Mouse (Mus musculus) frontal cortex, postnatal 25 days (tissue): ENCODE results near the gene Ubac1.

ENCODE experiments used
- DNase-seq, 2 experiments: peaks; one replicate each; pipeline ENCODE4 v3.0.0; 2022; ENCODE audit warnings: low spot score in 2 of 2

The Ubac1 gene

GRCm38 (mm10) chr2:26021561-26022257, at the start of gene Ubac1:
TSS of gene Ubac1 (minus strand) at chr2:26021747.
- DNase-seq = peak; percentile 72 to 79

- no peak for DNase-seq
These were observed 47.0 kb upstream of the Ubac1 start for GRCm38 (mm10) chr2:26068592-26068991.

- DNase-seq = no peak
These were observed 46.6 kb upstream of the Ubac1 start for GRCm38 (mm10) chr2:26068175-26068574.

GRCm38 (mm10) chr2:26066527-26066926, 45.0 kb upstream of the Ubac1 start:
- DNase-seq = peak; percentile 61 to 75

GRCm38 (mm10) chr2:26062742-26063427, 41.3 kb upstream of the Ubac1 start:
- DNase-seq = no peak

- no peak for DNase-seq
These were observed 40.7 kb upstream of the Ubac1 start for GRCm38 (mm10) chr2:26062241-26062640.

GRCm38 (mm10) chr2:26061018-26061666, 39.6 kb upstream of the Ubac1 start:
- no peak for DNase-seq

- no peak for DNase-seq
These were observed 35.5 kb upstream of the Ubac1 start for GRCm38 (mm10) chr2:26057053-26057452.

GRCm38 (mm10) chr2:26056226-26056625, 34.7 kb upstream of the Ubac1 start:
- no peak for DNase-seq

- no peak for DNase-seq
These were observed 34.2 kb upstream of the Ubac1 start for GRCm38 (mm10) chr2:26055747-26056102.

GRCm38 (mm10) chr2:26055046-26055746, 33.6 kb upstream of the Ubac1 start:
- peak in 1 of 2 experiments; percentile 44 for DNase-seq

- DNase-seq = no peak
These were observed 31.3 kb upstream of the Ubac1 start for GRCm38 (mm10) chr2:26052806-26053205.

- DNase-seq = no peak
These were observed 27.3 kb upstream of the Ubac1 start for GRCm38 (mm10) chr2:26048816-26049215.

- DNase-seq = no peak
These were observed 22.7 kb upstream of the Ubac1 start for GRCm38 (mm10) chr2:26044216-26044615.

GRCm38 (mm10) chr2:26042603-26043002, 21.1 kb upstream of the Ubac1 start:
- no peak for DNase-seq

GRCm38 (mm10) chr2:26041163-26041810, 19.7 kb upstream of the Ubac1 start:
- DNase-seq = no peak

GRCm38 (mm10) chr2:26039951-26040350, 18.4 kb upstream of the Ubac1 start:
- DNase-seq = peak; percentile 19 to 47

- DNase-seq = no peak
These were observed 15.8 kb upstream of the Ubac1 start for GRCm38 (mm10) chr2:26037386-26037785.

GRCm38 (mm10) chr2:26034344-26035050, 12.9 kb upstream of the Ubac1 start:
- no peak for DNase-seq

GRCm38 (mm10) chr2:26030288-26030687, 8.7 kb upstream of the Ubac1 start:
- no peak for DNase-seq
